Mouse (Mus musculus) hindbrain, embryonic 13.5 days (tissue): ENCODE measurements around the gene Hoxb7. TPM values are rescaled to one million over a fixed set of nuclear protein-coding genes. Genes with fewer than 3 reads are reported as not detected.
A peak's percentile ranks its signal among the peaks of the same experiment; 100 is the strongest.

Experiments
- ATAC-seq: fragments of 200-750 bp; cut with Nextera tagmentation; 2 replicates; pipeline ENCODE4 v1.8.0; 2017; ENCODE audit warnings: moderate TSS enrichment; ENCODE audit not compliant: low FRiP score
- H3K27ac ChIP-seq: fragments of 300-500 bp; sonication (generic); 2 replicates; pipeline ENCODE4 v1.5.1; 2015; ENCODE audit warnings: inconsistent platforms, mild to moderate bottlenecking, moderate library complexity
- H3K27me3 ChIP-seq: fragments of 300-500 bp; sonication (generic); 2 replicates; pipeline ENCODE4 v1.6.1; 2015; ENCODE audit warnings: mild to moderate bottlenecking, inconsistent platforms
- H3K36me3 ChIP-seq: fragments of 300-500 bp; sonication (generic); 2 replicates; pipeline ENCODE4 v1.6.1; 2015; ENCODE audit warnings: mild to moderate bottlenecking, inconsistent platforms
- H3K4me1 ChIP-seq: fragments of 300-500 bp; sonication (generic); replicated peaks from 2 replicates; pipeline ENCODE4 v1.6.1; 2015; ENCODE audit warnings: inconsistent platforms
- H3K4me2 ChIP-seq: fragments of 300-500 bp; sonication (generic); 2 replicates; pipeline ENCODE4 v1.6.1; 2015; ENCODE audit warnings: inconsistent platforms, mild to moderate bottlenecking, moderate library complexity
- H3K4me3 ChIP-seq: fragments of 300-500 bp; sonication (generic); 2 replicates; pipeline ENCODE4 v1.5.1; 2015; ENCODE audit warnings: mild to moderate bottlenecking, inconsistent platforms
- H3K9ac ChIP-seq: fragments of 300-500 bp; sonication (generic); 2 replicates; pipeline ENCODE4 v1.6.1; 2015; ENCODE audit warnings: mild to moderate bottlenecking, inconsistent platforms
- H3K9me3 ChIP-seq: fragments of 300-500 bp; sonication (generic); 2 replicates; pipeline ENCODE4 v1.6.1; 2016; ENCODE audit warnings: inconsistent platforms
- WGBS: fragments of 180-500 bp; shearing (Covaris S2); methylation state at CpG from one replicate; pipeline ENCODE4 v1.1.7; 2015; 5-methylcytosine and 5-hydroxymethylcytosine counted together
- polyA plus RNA-seq: library from polyadenylated mRNA; unstranded; fragments of >200 nt; fragmentation: Nextera tagmentation; extraction: Ambion mirVana; gene quantifications from 2 replicates; pipeline ENCODE4 v1.2.1, GENCODE M21; 2015

The Hoxb7 gene
- polyA plus RNA-seq, 1 experiment from 2014 or later, result 33.2 TPM

DNA sequence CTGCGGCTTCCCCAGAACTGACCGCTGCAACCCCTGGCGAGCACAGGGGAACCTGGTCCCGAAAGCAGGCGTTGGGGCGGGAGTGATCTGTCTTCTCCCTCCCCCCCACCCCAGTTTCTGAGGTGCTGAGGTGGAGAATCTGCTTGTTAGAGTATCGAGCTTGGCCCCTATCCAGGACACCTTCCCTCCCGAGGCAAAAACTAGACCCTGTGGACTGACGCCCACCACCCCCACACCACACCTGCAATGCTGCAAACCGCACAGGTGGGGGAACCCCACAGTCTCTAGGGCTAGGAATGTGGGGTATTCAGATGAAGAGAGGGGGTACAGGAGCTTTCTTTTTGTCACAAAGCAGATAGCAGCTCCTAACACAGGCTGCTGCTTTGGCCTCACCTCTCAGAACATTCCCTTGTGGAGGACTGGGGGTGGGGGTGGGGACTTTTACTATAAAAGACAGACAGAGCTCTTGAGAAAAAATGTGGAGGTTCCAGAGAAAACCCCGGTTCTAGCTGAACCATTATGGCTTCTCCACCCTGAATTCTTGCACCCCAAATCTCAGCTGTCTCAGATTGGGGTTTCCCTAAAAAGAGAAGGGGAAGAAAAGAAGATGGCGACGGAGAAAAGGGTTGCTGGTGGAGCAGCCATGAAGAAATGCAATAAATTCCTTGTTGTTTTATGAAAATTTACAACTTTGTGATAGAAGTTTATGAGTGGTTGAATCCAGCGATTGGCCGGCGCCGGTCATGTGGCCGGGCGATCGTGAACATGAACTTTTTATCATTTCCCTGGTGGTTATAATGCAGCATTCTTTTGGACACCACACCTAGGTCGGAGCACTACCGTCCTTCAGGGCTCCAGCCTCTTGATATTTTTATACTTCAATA lies 5.5 kb downstream of the Hoxb7 start, which contains the start of gene Hoxb6:
Gene Hoxb6, plus strand, starts transcription at position 796 of the 884 bp plus-strand sequence.
- Histone ChIP-seq H3K27ac (peak within 1 kb of the TSS; percentile 100), H3K9me3 (no peaks in the 10 kb centered on the region), H3K27me3 (peaks cover 96% of the 10 kb centered on the region), H3K36me3 (no peaks in the 10 kb centered on the region), H3K4me3 (peak within 1 kb of the TSS; percentile 57), H3K9ac (peak within 1 kb of the TSS; percentile 99), H3K4me2 (peak within 1 kb of the TSS; percentile 54), H3K4me1 (no peaks in the 10 kb centered on the region)
- WGBS, result 5% methylated on average over 22 of the region's 22 CpGs
- no peak for ATAC-seq

DNA sequence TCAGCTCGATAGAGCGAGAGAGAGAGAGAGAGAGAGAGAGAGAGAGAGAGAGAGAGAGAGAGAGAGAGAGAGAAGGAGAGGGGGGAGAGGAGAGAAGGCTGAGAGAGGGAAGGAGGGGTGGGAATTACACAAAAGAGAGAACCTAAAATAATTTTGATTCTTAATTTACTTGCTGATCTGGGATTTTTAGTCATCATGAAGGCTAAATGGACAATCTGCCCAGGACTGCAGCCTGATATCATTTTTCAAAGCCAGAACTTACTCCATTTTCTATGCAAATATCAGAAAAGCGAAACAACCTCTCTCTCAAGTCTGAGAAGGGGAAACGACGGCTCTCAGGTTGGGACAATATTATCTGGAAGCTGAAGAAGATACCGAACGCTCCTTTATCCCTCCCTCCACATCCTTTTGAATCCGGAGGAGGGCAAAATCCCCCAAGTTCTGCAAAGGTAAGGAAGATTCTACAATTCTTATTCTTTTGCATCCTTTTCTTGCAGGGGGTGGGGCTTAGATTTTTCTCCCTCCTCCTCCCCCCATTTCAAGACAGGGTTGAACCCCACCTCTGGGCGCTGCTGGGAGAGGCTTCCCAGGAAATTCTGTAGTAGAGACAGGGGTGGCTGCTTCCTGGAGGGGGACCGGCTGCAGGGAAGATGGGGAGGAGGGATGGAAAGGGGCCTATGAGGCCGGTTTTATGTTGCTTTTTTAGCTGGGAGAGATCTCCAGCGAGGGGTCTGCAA lies 6.3 kb downstream of the Hoxb7 start:
- Histone ChIP-seq H3K27me3 (peaks cover 96% of the 10 kb centered on the region), H3K36me3 (no peaks in the 10 kb centered on the region), H3K4me2 (peak overlapping the region; percentile 15; the same call in 1 of the 2 replicates), H3K9me3 (no peaks in the 10 kb centered on the region), H3K9ac (peak overlapping the region; percentile 99), H3K27ac (peak overlapping the region; percentile 100), H3K4me1 (no peaks in the 10 kb centered on the region), H3K4me3 (peak overlapping the region; percentile 57)
- ATAC-seq, result no peak
- 4% methylated on average over 12 of the region's 12 CpGs for WGBS

DNA sequence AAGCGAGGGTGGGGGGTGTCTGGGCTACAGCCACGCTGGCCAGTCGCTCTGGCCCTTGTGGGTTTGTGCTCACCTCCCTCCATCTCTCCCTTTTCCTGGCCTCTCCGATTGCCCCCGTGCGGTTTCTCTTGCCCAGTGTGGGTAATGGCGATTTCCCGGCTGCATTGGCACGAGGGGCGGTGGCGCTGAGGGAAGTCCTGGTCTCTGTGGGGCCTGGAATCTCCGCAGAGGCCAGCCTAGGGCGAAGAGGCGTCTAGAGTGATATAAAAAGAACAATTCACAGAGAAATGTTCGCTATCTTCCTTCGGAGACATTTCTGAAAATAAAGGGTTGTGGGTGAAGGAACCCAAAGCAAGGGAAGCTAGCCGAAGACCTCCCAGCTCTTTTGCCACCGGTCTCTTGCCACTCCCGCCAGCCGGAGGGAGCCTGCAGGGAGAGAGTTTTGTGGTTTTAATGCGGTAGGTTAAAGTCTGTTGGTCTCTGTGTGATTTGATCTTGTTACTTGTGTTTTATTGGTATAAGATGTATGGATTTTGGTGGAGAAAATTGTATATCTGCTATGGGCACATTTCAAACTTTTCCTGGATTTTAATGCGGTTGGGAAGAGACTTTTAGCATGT lies 7.0 kb downstream of the Hoxb7 start:
- H3K9ac ChIP-seq, result peak overlapping the region; percentile 99
- H3K4me2 ChIP-seq, result peak overlapping the region; percentile 15; the same call in 1 of the 2 replicates
- no peaks in the 10 kb centered on the region for H3K36me3 ChIP-seq
- peak overlapping the region; percentile 57 for H3K4me3 ChIP-seq
- H3K9me3 ChIP-seq, result no peaks in the 10 kb centered on the region
- no peak for ATAC-seq
- H3K27me3 ChIP-seq, result peaks cover 96% of the 10 kb centered on the region
- H3K27ac ChIP-seq, result peak overlapping the region; percentile 100
- H3K4me1 ChIP-seq, result no peaks in the 10 kb centered on the region
- 4% methylated on average over 22 of the region's 22 CpGs for WGBS

DNA sequence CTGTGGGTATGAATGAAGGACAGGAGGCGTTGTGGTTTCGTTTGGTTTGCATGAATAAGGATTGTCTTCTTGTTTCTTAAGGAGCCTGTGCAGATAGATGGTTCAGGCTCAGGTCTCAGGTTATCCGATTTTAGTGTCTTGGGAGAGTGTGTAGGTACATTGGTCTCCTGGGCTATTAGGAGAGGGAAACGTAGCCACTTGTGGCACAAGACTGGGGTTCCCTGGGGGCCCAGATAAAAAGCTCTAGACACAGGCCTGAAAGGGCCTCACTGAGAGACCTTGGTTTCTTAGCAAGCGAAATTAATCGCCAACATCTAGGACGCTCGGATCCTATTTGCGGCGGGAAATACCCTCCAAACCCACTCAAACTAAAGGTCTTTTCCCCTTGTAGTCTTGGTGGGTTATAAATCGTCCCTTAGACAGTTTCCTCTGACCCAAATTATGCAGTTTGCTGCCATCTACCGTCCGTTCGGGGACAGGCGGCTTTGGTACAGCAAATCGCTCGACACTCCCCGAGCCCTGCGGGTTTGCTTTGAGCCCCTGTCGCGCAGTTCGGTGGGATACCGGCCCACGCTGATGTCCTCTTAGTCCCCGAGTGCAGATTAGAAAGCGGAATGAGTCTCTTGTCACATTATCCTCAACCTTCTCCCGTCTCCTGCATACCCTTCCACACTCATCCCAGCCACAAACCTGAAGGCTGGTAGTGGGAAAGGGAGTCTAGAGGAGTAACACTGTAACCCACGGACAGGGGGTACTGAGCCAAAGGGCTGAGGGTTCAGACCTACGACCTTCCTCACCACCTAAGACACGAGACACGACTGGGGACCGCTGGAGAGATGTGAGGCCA lies 8.0 kb downstream of the Hoxb7 start:
- Histone ChIP-seq H3K36me3 (no peaks in the 10 kb centered on the region), H3K9me3 (no peaks in the 10 kb centered on the region), H3K4me3 (peak overlapping the region; percentile 57), H3K27me3 (peaks cover 93% of the 10 kb centered on the region), H3K4me2 (peak overlapping the region; percentile 83), H3K27ac (peak overlapping the region; percentile 100), H3K4me1 (no peaks in the 10 kb centered on the region; the same call in 1 of the 2 replicates), H3K9ac (peak overlapping the region; percentile 99)
- ATAC-seq, result no peak; the same call in 1 of the 2 replicates
- 1% methylated on average over 32 of the region's 32 CpGs for WGBS

DNA sequence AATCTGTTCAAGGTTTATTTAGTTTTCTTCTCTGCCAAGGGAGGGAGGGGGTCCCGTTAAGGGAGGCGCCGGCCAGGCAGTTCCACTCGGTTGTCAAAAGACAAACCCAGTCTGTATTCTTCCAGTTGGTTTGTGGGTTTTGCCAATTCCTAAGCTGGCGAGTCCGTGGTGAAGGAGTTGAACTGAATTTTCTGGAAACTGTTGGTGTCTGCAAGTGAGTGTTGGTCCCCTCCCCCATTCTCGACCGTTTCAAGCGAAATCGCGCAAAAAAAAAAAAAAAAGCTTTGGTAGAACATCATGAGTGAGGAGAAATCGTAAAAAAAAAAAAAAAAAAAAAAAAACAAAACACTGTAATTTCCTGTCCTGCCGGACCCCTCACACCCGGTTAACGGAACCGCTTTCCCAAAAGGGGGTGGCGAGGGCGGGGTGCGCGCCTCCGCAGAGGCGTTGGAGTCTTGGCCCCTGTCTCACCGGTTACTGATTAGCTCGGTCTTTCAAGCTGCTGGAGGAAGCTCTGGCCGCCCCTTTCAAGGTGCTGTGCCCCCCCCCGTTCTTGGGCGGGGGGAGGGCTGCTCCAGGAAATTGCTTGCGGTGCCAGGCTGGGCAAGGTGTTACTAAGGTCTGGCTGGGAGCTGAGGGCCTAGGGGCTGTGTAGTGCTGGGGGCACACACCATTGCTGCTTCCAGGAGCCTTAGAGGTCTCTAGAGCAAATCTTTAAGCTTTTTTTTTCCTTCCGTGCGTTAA lies 8.8 kb downstream of the Hoxb7 start:
- no peaks in the 10 kb centered on the region for H3K9me3 ChIP-seq
- ATAC-seq, result no peak
- peaks cover 93% of the 10 kb centered on the region for H3K27me3 ChIP-seq
- H3K36me3 ChIP-seq, result no peaks in the 10 kb centered on the region
- under 1% methylated on average over 30 of the region's 30 CpGs for WGBS
- H3K9ac ChIP-seq, result peak overlapping the region; percentile 99
- peak overlapping the region; percentile 100 for H3K27ac ChIP-seq
- H3K4me3 ChIP-seq, result peak overlapping the region; percentile 57
- peak overlapping the region; percentile 83 for H3K4me2 ChIP-seq
- no peaks in the 10 kb centered on the region; the same call in none of the 2 replicates for H3K4me1 ChIP-seq

DNA sequence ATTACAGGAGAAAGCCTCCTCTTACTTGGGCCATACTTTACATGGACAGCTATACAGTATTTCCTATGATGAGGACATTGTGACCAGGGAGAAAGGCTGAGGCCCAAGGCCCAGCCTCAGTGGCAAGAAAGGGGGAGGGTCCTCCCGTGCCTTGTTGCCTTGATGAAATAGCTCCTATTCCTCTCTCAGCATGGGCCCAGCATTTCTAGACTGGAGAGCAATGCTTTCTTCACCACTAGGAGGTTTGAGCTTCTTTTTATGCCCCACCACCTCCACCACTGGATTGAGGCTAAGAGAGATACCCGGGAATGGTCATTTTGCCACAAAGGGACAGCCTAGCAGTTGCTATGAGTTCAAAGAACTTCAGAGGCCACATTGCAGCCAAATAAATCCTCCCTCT lies 10.6 kb downstream of the Hoxb7 start:
- Histone ChIP-seq H3K27me3 (peaks cover 96% of the 10 kb centered on the region), H3K9ac (peak overlapping the region; percentile 99), H3K36me3 (no peaks in the 10 kb centered on the region), H3K4me2 (peak overlapping the region; percentile 83), H3K9me3 (no peaks in the 10 kb centered on the region), H3K4me1 (no peaks in the 10 kb centered on the region; the same call in none of the 2 replicates), H3K4me3 (peak overlapping the region; percentile 57), H3K27ac (peak overlapping the region; percentile 100)
- ATAC-seq, result no peak
- 0% methylated on average over 2 of the region's 2 CpGs for WGBS

DNA sequence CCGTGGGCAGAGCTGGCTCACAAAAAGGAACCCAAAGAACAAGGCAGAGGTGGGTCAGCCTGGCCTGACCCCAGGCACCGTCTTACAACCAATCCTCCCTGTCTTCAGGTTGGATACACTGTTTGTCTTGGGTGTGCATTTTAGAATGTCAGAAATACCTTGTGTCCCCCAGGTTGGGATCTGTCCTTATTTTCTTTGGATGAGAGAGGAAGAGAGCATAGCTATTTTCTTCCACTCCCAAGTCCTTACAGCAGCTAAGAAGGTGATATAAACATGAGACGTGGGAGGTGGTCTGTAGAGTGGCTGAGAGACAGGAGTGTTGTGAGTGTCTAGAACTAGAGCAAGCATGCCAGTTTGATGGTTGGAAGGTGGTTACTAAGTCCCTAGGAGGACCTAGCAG lies 11.0 kb downstream of the Hoxb7 start:
- no peaks in the 10 kb centered on the region for H3K9me3 ChIP-seq
- peak overlapping the region; percentile 99 for H3K9ac ChIP-seq
- no peaks in the 10 kb centered on the region for H3K36me3 ChIP-seq
- H3K27ac ChIP-seq, result peak overlapping the region; percentile 100
- H3K4me3 ChIP-seq, result peak overlapping the region; percentile 57
- peak overlapping the region; percentile 83 for H3K4me2 ChIP-seq
- ATAC-seq, result no peak
- H3K4me1 ChIP-seq, result no peaks in the 10 kb centered on the region; the same call in none of the 2 replicates
- 5% methylated on average over 3 of the region's 3 CpGs for WGBS
- peaks cover 96% of the 10 kb centered on the region for H3K27me3 ChIP-seq

DNA sequence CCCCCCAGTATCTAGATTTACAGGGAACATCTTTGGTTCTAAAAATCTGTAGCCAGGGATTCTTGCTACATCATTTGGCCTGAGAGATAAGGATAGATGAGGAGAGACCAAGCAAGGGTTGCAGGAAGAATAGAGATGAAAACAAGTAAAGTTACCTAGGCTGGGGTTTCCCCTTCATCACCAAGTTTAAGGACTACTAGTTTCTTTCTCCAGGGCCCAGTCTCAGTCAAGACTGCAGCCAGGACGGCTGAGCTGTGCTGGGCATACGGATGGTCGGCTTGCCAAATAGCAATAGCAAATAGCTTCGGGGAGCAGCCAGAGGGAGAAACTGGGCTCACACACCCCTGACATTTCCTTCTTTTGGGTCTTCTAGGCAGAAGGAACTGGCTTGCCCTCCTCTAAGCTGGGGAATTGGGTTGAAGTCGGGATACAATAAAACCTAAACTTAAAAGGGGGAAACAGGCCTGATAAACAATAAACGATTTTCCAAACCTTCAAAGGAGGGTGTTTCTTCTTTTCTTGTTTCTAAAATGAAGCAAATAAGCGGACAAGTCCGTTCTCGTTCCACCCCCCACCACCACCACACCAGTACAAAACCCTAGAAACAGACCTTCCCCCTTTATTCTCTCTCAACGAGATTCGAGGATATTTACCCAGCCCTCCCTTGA lies 11.7 kb downstream of the Hoxb7 start:
- Histone ChIP-seq H3K9ac (peak overlapping the region; percentile 99), H3K36me3 (no peaks in the 10 kb centered on the region), H3K4me1 (no peaks in the 10 kb centered on the region; the same call in none of the 2 replicates), H3K9me3 (no peaks in the 10 kb centered on the region), H3K27me3 (peaks cover 95% of the 10 kb centered on the region), H3K4me2 (peak overlapping the region; percentile 83), H3K4me3 (peak overlapping the region; percentile 57), H3K27ac (peak overlapping the region; percentile 100)
- no peak for ATAC-seq
- WGBS, result 1% methylated on average over 11 of the region's 11 CpGs

DNA sequence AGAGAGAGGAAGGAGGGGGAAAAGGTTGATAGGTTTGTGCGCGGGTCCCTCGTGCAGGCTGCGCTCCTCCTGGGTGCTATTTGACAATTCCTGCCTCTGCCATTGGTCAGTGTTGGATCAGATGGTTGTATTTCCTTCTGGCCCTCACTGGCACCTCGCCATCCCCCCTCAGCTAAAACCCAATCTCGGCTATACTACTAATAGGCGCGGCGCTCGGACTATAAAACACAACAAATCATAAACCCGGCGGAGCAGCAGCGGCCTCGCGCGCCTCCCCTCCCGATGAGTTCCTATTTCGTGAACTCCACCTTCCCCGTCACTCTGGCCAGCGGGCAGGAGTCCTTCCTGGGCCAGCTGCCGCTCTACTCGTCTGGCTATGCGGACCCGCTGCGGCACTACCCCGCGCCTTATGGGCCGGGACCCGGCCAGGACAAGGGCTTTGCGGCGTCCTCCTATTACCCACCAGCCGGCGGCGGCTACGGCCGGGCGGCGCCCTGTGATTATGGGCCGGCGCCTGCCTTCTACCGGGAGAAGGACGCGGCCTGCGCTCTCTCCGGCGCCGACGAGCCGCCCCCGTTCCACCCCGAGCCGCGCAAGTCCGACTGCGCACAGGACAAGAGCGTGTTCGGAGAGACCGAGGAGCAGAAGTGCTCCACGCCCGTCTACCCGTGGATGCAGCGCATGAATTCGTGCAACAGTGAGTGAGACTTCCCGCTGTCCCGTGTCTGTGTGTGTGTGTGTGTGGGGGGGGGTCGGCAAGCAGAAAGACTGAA lies 12.7 kb downstream of the Hoxb7 start:
- peak overlapping the region; percentile 100 for H3K27ac ChIP-seq
- no peaks in the 10 kb centered on the region for H3K36me3 ChIP-seq
- H3K4me2 ChIP-seq, result peak overlapping the region; percentile 83
- H3K4me3 ChIP-seq, result peak overlapping the region; percentile 57
- peaks cover 3% of the 10 kb centered on the region for H3K4me1 ChIP-seq
- no peaks in the 10 kb centered on the region for H3K9me3 ChIP-seq
- peaks cover 95% of the 10 kb centered on the region for H3K27me3 ChIP-seq
- WGBS, result under 1% methylated on average over 63 of the region's 66 CpGs
- ATAC-seq, result no peak
- peak overlapping the region; percentile 99 for H3K9ac ChIP-seq

DNA sequence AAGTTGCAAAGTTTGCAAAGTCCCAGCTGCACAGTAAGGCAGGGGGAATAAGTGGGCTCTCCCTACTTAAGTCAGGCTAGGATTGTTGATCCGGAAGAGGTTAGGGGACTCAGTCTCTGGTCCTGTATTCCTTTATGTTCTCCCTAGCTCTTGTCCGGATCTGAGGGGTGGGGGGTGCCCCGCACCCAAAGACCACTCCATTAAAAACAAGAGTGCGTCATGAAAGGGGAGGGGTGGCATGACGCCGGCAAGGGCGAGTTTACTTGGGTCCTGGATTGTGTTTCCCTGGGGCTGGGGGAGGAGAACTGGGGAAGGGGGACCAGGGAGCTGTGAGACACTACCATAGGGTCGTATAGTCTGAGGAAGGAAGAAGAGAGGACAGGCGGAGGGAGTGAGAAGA lies 13.4 kb downstream of the Hoxb7 start:
- under 1% methylated on average over 9 of the region's 9 CpGs for WGBS
- H3K9ac ChIP-seq, result peak overlapping the region; percentile 99
- peak overlapping the region; percentile 57 for H3K4me3 ChIP-seq
- no peaks in the 10 kb centered on the region for H3K9me3 ChIP-seq
- H3K27ac ChIP-seq, result peak overlapping the region; percentile 100
- no peaks in the 10 kb centered on the region for H3K36me3 ChIP-seq
- H3K27me3 ChIP-seq, result peaks cover 95% of the 10 kb centered on the region
- H3K4me2 ChIP-seq, result peak overlapping the region; percentile 83
- ATAC-seq, result no peak
- peaks cover 3% of the 10 kb centered on the region for H3K4me1 ChIP-seq
